Mouse (Mus musculus) forebrain, embryonic 16.5 days (tissue): ENCODE data around the gene Tmem120b. TPM values are rescaled to one million over a fixed set of nuclear protein-coding genes. Genes with fewer than 3 reads are reported as not detected.

Experiments
- ATAC-seq: fragments of 200-750 bp; cut with Nextera tagmentation; 2 replicates; pipeline ENCODE4 v1.8.0; 2017; ENCODE audit warnings: mild to moderate bottlenecking, moderate library complexity
- H3K27ac ChIP-seq: fragments of 300-500 bp; sonication (generic); 2 replicates; pipeline ENCODE4 v1.5.1; 2014; ENCODE audit warnings: low read length, control low read depth
- H3K27me3 ChIP-seq: fragments of 300-500 bp; sonication (generic); replicated peaks from 2 replicates; pipeline ENCODE4 v1.6.1; 2014; ENCODE audit warnings: low read length; ENCODE audit not compliant: control insufficient read depth, insufficient read depth
- H3K36me3 ChIP-seq: fragments of 300-500 bp; sonication (generic); 2 replicates; pipeline ENCODE4 v1.6.1; 2014; ENCODE audit not compliant: control insufficient read depth, insufficient read depth
- H3K4me1 ChIP-seq: fragments of 300-500 bp; sonication (generic); replicated peaks from 2 replicates; pipeline ENCODE4 v1.6.1; 2014; ENCODE audit warnings: low read length; ENCODE audit not compliant: control insufficient read depth, insufficient read depth
- H3K4me2 ChIP-seq: fragments of 300-500 bp; sonication (generic); 2 replicates; pipeline ENCODE4 v1.6.1; 2014; ENCODE audit warnings: mild to moderate bottlenecking, low read length, control low read depth
- H3K4me3 ChIP-seq: fragments of 300-500 bp; sonication (generic); replicated peaks from 2 replicates; pipeline ENCODE4 v1.5.1; 2014; ENCODE audit warnings: mild to moderate bottlenecking, low read length, control low read depth
- H3K9ac ChIP-seq: fragments of 300-500 bp; sonication (generic); replicated peaks from 2 replicates; pipeline ENCODE4 v1.6.1; 2014; ENCODE audit warnings: low read depth, low read length, control low read depth
- H3K9me3 ChIP-seq: fragments of 300-500 bp; sonication (generic); 2 replicates; pipeline ENCODE4 v1.6.1; 2016; ENCODE audit warnings: low read length; ENCODE audit not compliant: control insufficient read depth
- WGBS: fragments of 180-500 bp; shearing (Covaris S2); extraction: QIAGEN DNeasy Blood & Tissue Kit; methylation state at CpG from one replicate; pipeline ENCODE4 v1.1.7; 2014; 5-methylcytosine and 5-hydroxymethylcytosine counted together
- polyA plus RNA-seq: library from polyadenylated mRNA; unstranded; fragments of >200 nt; fragmentation: Nextera tagmentation; extraction: Ambion mirVana; gene quantifications from 2 replicates; pipeline ENCODE4 v1.2.1, GENCODE M21; 2015

Tmem120b gene
- polyA plus RNA-seq, 1 experiment from 2014 or later = 19.3 TPM

DNA sequence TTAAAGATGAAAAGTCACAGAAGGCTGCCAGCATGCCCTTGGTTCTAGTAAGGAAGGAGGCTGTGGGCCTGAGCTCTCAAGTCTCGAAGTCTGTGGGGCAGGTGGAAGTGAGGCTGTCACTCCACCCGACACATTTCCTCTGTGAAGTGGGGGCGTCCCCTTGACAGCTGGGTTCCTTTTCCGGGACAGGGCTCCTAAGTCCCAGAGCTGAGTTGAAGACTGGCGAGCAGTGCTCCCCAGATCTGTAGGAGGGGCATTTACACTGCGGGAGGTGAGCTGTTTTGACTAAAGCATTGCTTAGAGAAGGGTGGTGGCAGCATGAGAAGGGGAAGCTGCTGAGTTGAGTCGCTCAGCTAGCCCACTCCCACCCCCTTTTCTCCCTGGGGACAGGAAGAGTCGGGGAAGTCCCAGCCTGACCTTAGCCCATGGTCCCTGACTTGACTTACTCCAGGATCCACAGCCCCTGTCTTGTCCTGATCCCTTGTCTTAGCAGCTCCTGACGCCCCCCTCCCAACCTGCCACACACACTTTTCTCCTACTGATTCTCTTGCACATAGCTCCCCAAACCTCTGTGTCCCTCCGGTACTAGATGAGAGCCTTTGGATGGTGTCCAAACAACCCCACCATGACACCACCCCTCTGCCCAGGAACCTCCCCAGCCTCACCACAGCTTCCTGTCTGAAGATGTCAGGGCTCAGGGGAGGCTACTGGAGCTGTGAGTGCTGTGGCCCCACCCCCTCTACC lies 60.4 kb downstream of the Tmem120b start:
- Histone ChIP-seq H3K27ac (no peak overlapping the region), H3K9me3 (no peaks in the 10 kb centered on the region), H3K36me3 (no peaks in the 10 kb centered on the region), H3K4me2 (no peak overlapping the region), H3K4me1 (peaks cover 21% of the 10 kb centered on the region), H3K27me3 (no peaks in the 10 kb centered on the region), H3K4me3 (no peak overlapping the region), H3K9ac (no peak overlapping the region)
- 65% methylated on average over 9 of the region's 10 CpGs for WGBS
- no peak for ATAC-seq

DNA sequence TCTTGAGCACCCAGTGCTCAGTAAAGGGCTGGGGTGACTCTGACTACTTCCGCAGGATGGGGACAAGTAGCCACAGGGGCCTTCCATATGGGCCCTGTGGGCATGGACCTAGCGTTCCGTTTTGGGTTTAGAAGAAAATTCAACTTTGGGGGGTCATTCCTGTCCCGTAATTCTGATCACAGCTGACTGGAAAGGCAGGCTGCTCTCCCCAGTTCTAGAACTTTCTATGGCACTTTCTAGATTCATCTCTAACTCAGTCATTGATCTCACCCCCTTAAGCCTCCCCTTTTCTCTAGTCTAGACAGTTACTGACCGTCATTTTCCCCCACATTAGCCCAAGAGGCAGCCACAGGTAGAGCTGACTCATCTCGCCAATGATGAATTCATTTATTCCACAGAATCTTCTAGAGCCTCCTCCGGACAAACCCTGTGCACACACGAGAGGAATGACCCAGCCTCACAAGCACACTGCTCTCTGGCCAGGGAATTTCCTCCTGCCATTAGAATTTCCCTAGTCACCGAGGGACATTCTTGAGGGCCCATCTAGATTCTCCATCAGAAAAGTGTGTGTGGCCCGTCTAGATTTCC lies 61.0 kb downstream of the Tmem120b start:
- Histone ChIP-seq H3K9ac (no peak overlapping the region), H3K27ac (no peak overlapping the region), H3K27me3 (no peaks in the 10 kb centered on the region), H3K9me3 (no peaks in the 10 kb centered on the region), H3K36me3 (peaks cover 2% of the 10 kb centered on the region; the same call in 1 of the 2 replicates), H3K4me2 (no peak overlapping the region), H3K4me3 (no peak overlapping the region), H3K4me1 (peaks cover 28% of the 10 kb centered on the region)
- WGBS = 84% methylated on average over 10 of the region's 10 CpGs
- ATAC-seq = no peak

- no peak for ATAC-seq
- no peak overlapping the region for H3K9ac ChIP-seq
- H3K4me2 ChIP-seq = no peak overlapping the region
- H3K27ac ChIP-seq = no peak overlapping the region
- H3K9me3 ChIP-seq = no peaks in the 10 kb centered on the region
- H3K36me3 ChIP-seq = peaks cover 2% of the 10 kb centered on the region; the same call in 1 of the 2 replicates
- no peaks in the 10 kb centered on the region for H3K27me3 ChIP-seq
- peaks cover 37% of the 10 kb centered on the region for H3K4me1 ChIP-seq
- WGBS = 95% methylated on average over 9 of the region's 9 CpGs
- H3K4me3 ChIP-seq = no peak overlapping the region
These were observed 62.0 kb downstream of the Tmem120b start for GRCm38 (mm10) chr5:123130030-123130813.

DNA sequence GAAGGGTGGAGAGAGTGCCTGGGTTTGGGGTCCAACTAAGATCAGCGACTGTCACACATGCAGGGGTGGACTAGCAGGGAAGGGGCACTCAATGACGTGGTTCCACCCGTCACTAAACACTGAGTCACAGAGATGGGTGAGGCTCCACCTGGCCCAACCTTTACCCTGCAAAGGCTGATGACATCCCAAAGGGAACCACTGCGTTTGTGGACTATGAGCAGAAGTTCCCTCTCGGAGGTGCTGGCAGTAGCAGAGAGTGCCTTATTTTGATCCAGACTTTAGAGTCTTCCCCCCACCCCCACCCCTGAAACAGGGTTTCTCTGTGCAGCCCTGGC lies 62.6 kb downstream of the Tmem120b start:
- Histone ChIP-seq H3K27me3 (no peaks in the 10 kb centered on the region), H3K36me3 (peaks cover 2% of the 10 kb centered on the region; the same call in 1 of the 2 replicates), H3K4me2 (no peak overlapping the region), H3K27ac (no peak overlapping the region), H3K9ac (no peak overlapping the region), H3K9me3 (no peaks in the 10 kb centered on the region), H3K4me1 (peaks cover 43% of the 10 kb centered on the region), H3K4me3 (no peak overlapping the region)
- 92% methylated on average over 5 of the region's 5 CpGs for whole genome bisulfite sequencing
- ATAC-seq = no peak

DNA sequence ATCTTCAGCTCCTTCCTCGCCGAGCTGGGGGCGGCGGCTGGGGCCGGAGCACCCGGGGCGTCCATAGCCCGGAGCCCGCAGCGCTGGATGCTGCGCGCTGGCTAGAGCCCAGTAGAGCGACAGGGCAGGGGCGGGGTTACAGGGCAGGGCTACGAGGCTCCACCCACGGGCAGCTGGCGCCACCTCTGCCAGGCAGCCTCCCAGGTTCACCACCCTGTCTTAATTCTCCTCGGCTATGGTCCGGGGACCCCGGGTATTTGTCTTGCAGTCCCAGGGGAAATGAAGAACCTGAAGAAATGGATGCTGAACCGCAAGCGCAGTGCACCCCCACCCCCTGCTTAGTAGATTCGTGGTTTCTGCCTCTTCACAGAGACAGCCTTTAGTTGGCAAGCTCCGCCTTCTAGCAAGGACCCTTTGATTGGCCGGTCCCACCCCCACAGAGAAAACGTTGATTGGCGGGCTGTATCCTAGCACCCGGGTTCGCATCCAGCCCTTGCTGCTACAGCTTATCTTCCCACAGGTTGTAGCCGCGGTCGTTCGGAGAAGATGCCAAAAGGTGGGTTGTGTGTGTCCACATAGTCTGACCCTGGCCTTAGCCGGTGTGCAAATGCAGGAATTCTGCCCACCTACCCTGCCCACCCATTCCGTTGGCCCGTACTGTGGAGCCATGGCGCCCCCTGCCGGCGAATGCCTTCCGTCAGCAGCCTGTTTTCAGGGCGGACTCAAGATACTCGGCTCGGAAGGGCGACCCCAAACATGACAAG lies 64.3 kb downstream of the Tmem120b start, which contains the start of gene Rhof:
Gene Rhof, minus strand, starts transcription at position 385 of the 764 bp plus-strand sequence.
- ATAC-seq = peak; percentile 32
- WGBS = 3% methylated on average over 41 of the region's 44 CpGs
- peaks cover 60% of the 10 kb centered on the region for H3K4me1 ChIP-seq
- peak within 1 kb of the TSS; percentile 100 for H3K27ac ChIP-seq
- peak within 1 kb of the TSS; percentile 99 for H3K4me2 ChIP-seq
- H3K9me3 ChIP-seq = no peaks in the 10 kb centered on the region
- H3K4me3 ChIP-seq = peak within 1 kb of the TSS; percentile 48
- no peaks in the 10 kb centered on the region for H3K27me3 ChIP-seq
- peaks cover 2% of the 10 kb centered on the region; the same call in 1 of the 2 replicates for H3K36me3 ChIP-seq
- peak within 1 kb of the TSS; percentile 58 for H3K9ac ChIP-seq

GRCm38 (mm10) chr5:123133083-123133783 lies 65.0 kb downstream of the Tmem120b start:
- H3K4me2 ChIP-seq = peak overlapping the region; percentile 99
- peaks cover 63% of the 10 kb centered on the region for H3K4me1 ChIP-seq
- no peaks in the 10 kb centered on the region for H3K9me3 ChIP-seq
- H3K27me3 ChIP-seq = no peaks in the 10 kb centered on the region
- peak; percentile 15; the same call in 1 of the 2 replicates for ATAC-seq
- WGBS = 19% methylated on average over 18 of the region's 18 CpGs
- peak overlapping the region; percentile 24; the same call in 1 of the 2 replicates for H3K9ac ChIP-seq
- peak overlapping the region; percentile 100 for H3K27ac ChIP-seq
- peaks cover 2% of the 10 kb centered on the region; the same call in 1 of the 2 replicates for H3K36me3 ChIP-seq
- H3K4me3 ChIP-seq = peak overlapping the region; percentile 48

GRCm38 (mm10) chr5:123133784-123134143 lies 65.5 kb downstream of the Tmem120b start:
- H3K4me1 ChIP-seq = peaks cover 63% of the 10 kb centered on the region
- H3K27me3 ChIP-seq = no peaks in the 10 kb centered on the region
- no peak overlapping the region for H3K4me3 ChIP-seq
- WGBS = 7% methylated on average over 7 of the region's 7 CpGs
- no peaks in the 10 kb centered on the region for H3K9me3 ChIP-seq
- peak overlapping the region; percentile 99 for H3K4me2 ChIP-seq
- peaks cover 2% of the 10 kb centered on the region; the same call in 1 of the 2 replicates for H3K36me3 ChIP-seq
- H3K9ac ChIP-seq = peak overlapping the region; percentile 98; the same call in 1 of the 2 replicates
- 0 out of 2 replicates have a peak, but pooled peaks have one; percentile 7 for ATAC-seq
- H3K27ac ChIP-seq = peak overlapping the region; percentile 100

- peak overlapping the region; percentile 63 for H3K4me3 ChIP-seq
- no peak for ATAC-seq
- H3K9ac ChIP-seq = peak overlapping the region; percentile 98
- H3K27me3 ChIP-seq = no peaks in the 10 kb centered on the region
- H3K27ac ChIP-seq = peak overlapping the region; percentile 100
- WGBS = 23% methylated on average over 13 of the region's 13 CpGs
- H3K9me3 ChIP-seq = no peaks in the 10 kb centered on the region
- H3K36me3 ChIP-seq = peaks cover 2% of the 10 kb centered on the region; the same call in 1 of the 2 replicates
- H3K4me2 ChIP-seq = peak overlapping the region; percentile 99
- peaks cover 63% of the 10 kb centered on the region for H3K4me1 ChIP-seq
These were observed 66.1 kb downstream of the Tmem120b start for GRCm38 (mm10) chr5:123134186-123134874.
